Mouse (Mus musculus) lung, adult 2 months (tissue): Measurements from ENCODE around the gene 3110082I17Rik. TPM values are rescaled to one million over a fixed set of nuclear protein-coding genes. Genes with fewer than 3 reads are reported as not detected.

Experiments
- DNase-seq: peaks from one replicate; pipeline ENCODE4 v3.0.0; 2022
- H3K4me1 ChIP-seq: fragments of 200-500 bp; 2 replicates; pipeline ENCODE4 v1.6.1; 2011; ENCODE audit warnings: low read length; ENCODE audit not compliant: control insufficient read depth, insufficient read depth
- H3K4me3 ChIP-seq: fragments of 200-500 bp; replicated peaks from 2 replicates; pipeline ENCODE3; 2011; ENCODE audit warnings: low read depth, mild to moderate bottlenecking, control low read depth, low read length; ENCODE audit errors: extremely low read depth
- CTCF ChIP-seq: fragments of 200-500 bp; IDR thresholded peaks from 2 replicates; pipeline ENCODE4 v1.5.1; 2011; ENCODE audit warnings: mild to moderate bottlenecking, low read length, control low read depth; ENCODE audit not compliant: insufficient read depth
- POLR2A ChIP-seq: fragments of 200-500 bp; IDR thresholded peaks from 2 replicates; pipeline ENCODE4 v1.6.1; 2011; ENCODE audit warnings: low read depth, mild to moderate bottlenecking, control low read depth, low read length, borderline replicate concordance; ENCODE audit errors: extremely low read depth
- WGBS: fragments of 180-500 bp; shearing (Covaris S2); methylation state at CpG from one replicate; pipeline ENCODE4 v1.1.7; 2018; 5-methylcytosine and 5-hydroxymethylcytosine counted together
- polyA plus RNA-seq: library from polyadenylated mRNA; depleted of rRNA; stranded (reverse); fragments of >200 nt; gene quantifications from 2 replicates; pipeline ENCODE4 v1.2.3, GENCODE M21; 2012; rRNA removed

Gene 3110082I17Rik
- polyA plus RNA-seq, 1 experiment, result 14.0 TPM

DNA sequence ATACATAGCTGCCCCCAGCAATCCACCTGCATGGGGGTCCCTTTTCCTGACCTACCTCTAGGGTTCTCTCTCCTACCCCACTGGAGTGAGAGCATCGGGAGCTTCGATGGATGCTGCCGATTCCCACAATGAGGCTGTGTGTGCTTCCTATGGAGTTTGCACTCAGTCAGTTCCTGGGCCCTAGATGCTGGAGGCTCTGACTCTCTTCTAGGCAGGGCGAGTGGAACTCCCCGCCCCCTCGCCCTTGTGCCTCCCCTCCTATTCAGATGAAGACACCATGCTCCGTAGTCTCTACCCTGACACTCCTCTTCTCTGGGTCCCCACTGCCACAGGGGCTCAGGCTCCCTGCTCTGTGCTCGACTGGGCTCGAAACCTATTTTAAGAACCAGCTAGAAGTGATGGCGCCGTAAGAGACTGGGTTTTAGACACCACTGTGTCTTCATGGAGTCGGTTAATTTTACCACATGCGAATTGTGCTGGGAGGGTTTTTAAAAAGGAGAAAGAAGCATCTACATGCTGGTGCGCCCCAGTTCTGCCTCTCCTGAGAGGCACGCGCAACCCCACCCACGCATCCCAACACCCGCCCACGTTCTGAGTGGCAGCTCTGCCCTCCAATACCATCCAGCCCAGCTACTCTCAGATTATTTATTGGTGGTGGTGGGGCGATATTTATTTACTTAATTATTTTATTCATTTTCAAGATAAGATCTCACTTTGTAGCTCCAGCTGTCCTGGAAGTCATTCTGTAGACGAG lies 142.4 kb downstream of the 3110082I17Rik start:
- Histone ChIP-seq H3K4me3 (no peak overlapping the region), H3K4me1 (no peaks in the 10 kb centered on the region)
- WGBS, result 76% methylated on average over 21 of the region's 21 CpGs
- DNase-seq, result no peak
- TF ChIP-seq CTCF, result no peak
- TF ChIP-seq POLR2A, result no peak

DNA sequence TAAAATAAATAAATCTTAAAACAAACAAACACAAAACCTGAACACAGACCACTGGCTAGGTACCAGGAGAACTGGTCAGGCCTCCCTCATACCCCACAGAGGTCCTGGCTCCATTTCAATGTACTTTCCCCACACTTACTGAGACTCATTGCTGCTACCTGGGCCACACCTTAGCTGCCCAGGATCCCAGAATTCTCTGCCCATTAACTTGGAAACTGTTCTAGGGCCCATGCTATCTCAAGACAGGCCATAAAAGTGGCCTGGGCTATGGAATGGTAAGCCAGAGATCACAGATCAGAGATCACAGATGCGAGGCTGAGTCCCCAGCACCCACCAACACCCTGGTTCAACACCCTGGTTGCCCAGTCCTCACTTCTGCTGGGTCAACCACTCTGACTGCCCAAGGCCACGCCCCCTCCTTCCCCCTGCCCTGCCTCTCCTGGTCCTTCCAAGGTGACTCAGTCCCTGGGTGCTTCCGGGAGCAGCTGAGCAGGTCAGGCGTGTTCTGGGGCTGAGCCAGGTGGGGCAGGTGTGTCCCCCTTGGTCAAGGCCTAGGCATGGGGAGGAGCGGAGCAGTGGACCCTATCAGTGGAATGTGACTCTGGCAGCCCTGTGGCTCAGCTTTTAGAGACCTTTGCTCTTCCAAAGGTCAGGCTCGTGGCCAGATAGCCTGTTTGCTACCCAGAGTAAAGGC lies 143.2 kb downstream of the 3110082I17Rik start:
- DNase-seq, result no peak
- Histone ChIP-seq H3K4me1 (no peaks in the 10 kb centered on the region), H3K4me3 (no peak overlapping the region)
- TF ChIP-seq POLR2A (no peak), CTCF (no peak)
- 61% methylated on average over 6 of the region's 6 CpGs for WGBS

DNA sequence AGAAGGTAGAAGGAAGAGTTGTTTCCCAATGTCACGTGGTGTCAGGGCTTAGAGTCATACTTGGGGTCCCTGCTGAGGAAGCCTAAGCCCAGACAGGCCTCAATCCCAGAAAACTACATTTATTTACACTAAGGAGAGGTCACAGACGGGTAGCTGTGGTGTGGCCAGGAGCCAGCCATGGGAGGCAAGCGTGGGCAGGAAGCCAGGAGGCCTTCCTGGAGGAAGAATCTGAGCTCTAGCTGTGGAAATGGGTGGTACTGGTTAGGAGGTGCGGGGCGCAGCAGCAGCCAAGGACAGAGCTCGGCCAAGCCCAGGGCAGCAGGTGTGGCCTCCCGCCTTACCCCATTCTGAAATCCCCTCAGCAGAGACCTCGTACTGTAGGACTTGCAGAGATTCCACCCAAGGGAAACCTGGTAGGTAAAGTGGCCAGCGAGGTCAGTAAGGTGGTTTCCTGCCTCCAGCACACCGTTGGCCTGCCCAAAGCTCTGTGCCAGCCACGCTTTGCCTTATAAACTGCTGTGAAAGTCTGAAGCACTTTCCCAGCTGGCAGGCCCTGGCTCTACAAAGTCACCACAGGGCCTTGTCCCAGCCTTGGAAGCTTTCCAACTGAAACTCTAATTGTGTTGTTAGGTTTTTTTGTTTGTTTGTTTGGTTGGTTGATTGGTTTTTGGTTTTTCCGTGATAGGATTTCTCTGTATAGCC lies 145.2 kb downstream of the 3110082I17Rik start:
- Histone ChIP-seq H3K4me1 (no peaks in the 10 kb centered on the region), H3K4me3 (no peak overlapping the region)
- 68% methylated on average over 12 of the region's 12 CpGs for WGBS
- TF ChIP-seq CTCF (no peak), POLR2A (no peak)
- no peak for DNase-seq

DNA sequence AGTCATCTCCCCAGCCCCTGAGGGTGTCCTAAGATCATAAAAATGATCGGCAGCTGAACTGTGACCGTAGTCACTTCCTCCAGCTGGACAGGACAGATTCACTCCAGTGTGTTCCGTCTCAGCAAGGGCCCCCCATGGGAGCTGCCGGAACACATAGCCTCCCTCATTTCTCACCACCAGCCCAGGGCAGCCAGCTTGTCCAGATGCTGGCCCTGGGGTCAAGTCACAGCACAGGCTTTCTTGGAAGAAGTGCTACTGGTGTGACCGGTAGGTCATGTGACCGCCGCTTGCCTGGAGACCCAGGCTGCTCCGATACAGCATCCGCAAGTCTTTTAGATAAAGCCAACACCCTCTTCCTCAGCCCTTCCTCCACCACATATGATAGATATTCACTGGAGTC lies 146.8 kb downstream of the 3110082I17Rik start:
- Histone ChIP-seq H3K4me1 (no peaks in the 10 kb centered on the region), H3K4me3 (no peak overlapping the region)
- TF ChIP-seq CTCF (no peak), POLR2A (no peak)
- WGBS, result 75% methylated on average over 9 of the region's 9 CpGs
- DNase-seq, result no peak

DNA sequence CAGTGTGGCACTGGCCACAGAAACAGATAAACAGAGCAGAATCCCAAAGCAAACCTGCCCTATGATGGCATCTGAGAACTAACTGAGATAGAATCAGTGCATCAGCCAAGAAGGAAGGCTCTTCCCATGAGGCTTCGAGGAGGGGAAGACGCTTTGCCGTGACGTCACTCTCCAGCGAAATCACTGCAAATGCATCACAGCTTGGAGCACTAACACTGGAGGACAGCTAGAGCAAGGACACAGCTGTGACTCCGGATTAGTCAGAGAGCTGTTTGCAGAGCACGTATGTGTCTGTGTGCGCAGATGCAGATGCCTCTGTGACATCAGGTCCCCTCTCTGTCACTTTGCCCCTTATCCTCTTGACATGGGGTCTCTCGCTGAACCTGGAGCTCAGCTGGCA lies 148.5 kb downstream of the 3110082I17Rik start:
- Histone ChIP-seq H3K4me3 (no peak overlapping the region), H3K4me1 (no peaks in the 10 kb centered on the region)
- no peak for DNase-seq
- no peak for TF ChIP-seq POLR2A
- no peak for TF ChIP-seq CTCF
- 93% methylated on average over 9 of the region's 9 CpGs for WGBS

DNA sequence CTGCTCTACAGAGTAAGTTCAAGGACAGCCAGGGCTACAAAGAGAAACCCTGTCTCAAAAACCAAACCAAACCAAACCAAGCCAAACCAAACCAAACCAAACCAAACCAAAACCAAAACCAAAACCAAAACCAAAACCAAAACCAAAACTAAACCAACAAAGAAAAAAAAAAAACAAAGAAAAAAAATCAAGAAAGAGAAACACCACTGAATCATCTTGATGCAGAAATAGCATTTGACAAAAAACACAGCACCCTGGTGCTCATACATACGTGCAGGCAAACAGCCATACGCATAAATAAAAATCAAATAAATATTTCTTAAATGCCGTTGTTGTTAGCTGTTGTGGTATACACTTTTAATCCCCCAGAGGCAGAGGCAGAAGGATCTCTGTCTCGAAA lies 149.8 kb downstream of the 3110082I17Rik start:
- Histone ChIP-seq H3K4me1 (no peaks in the 10 kb centered on the region), H3K4me3 (no peak overlapping the region)
- WGBS, result 89% methylated on average over 4 of the region's 4 CpGs
- DNase-seq, result no peak
- TF ChIP-seq POLR2A, result no peak
- TF ChIP-seq CTCF, result no peak

DNA sequence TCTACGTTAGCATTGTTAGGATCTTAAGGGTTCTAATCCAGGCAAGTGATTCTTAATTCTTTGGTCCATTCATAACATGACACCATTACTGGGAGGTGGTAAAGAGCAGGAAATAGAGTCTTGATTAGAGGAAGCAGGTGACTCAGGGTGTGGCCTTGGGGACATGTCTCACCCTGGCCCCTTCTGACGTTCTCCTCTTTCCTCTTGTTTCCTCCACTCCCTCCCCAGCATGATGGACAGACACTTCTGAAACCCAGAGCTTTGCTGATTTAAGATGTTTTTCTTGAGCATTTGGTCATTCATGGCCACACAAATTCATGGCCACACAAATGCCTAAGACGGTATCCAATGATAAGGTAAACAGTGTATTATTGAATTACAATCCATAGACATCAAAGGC lies 150.4 kb downstream of the 3110082I17Rik start:
- no peak for TF ChIP-seq CTCF
- no peak for TF ChIP-seq POLR2A
- no peak for DNase-seq
- Histone ChIP-seq H3K4me1 (no peaks in the 10 kb centered on the region), H3K4me3 (no peak overlapping the region)
- WGBS, result 66% methylated on average over 3 of the region's 3 CpGs

Other genes starting within 250 kb of the 3110082I17Rik start
- gene Get4, start 208.2 kb downstream of the 3110082I17Rik start, polyA plus RNA-seq, result 105 and 162 TPM in 2 replicates
- 12.1 and 13.8 TPM in 2 replicates for gene Adap1, start 134.9 kb downstream of the 3110082I17Rik start, polyA plus RNA-seq
- 51.7 and 61.9 TPM in 2 replicates for gene Cox19, start 109.1 kb downstream of the 3110082I17Rik start, polyA plus RNA-seq
- 0.33 TPM in 1 of 2 replicates, not detected in the other for gene Cyp2w1, start 107.9 kb downstream of the 3110082I17Rik start, polyA plus RNA-seq
- gene Gpr146, start 82.8 kb downstream of the 3110082I17Rik start, polyA plus RNA-seq, result 75.7 and 93.4 TPM in 2 replicates
- gene C130050O18Rik, start 55.2 kb downstream of the 3110082I17Rik start, polyA plus RNA-seq, result 7.2 and 9.0 TPM in 2 replicates
- 2.7 and 3.3 TPM in 2 replicates for gene Gper1, start 37.4 kb downstream of the 3110082I17Rik start, polyA plus RNA-seq
- gene Zfand2a, start 24.0 kb upstream of the 3110082I17Rik start, polyA plus RNA-seq, result 15.1 and 19.6 TPM in 2 replicates
- not detected in 2 replicates for gene Uncx, start 83.0 kb upstream of the 3110082I17Rik start, polyA plus RNA-seq